Mouse (Mus musculus) gastrocnemius, postnatal 25 days (tissue): ENCODE measurements around the gene Mrgprb4. TPM values are rescaled to one million over a fixed set of nuclear protein-coding genes. Genes with fewer than 3 reads are reported as not detected.

Experiments
- DNase-seq: peaks from one replicate; pipeline ENCODE4 v3.0.0; 2022
- long read RNA-seq, 2 experiments: library from polyadenylated mRNA; stranded (forward); transcript quantifications; one replicate each; pipeline ENCODE4 v2.0.0; 2021
- total RNA-seq, 2 experiments: library from RNA; stranded (reverse); gene quantifications; 1 replicate in 1 of 2; 2 replicates in 1 of 2; pipeline ENCODE4 v1.2.3; 2021

Mrgprb4 gene
- total RNA-seq: not detected
- long read RNA-seq, experiment 1: 0 reads
- long read RNA-seq, experiment 2: 0 reads

- no peak for DNase-seq
These were observed at the start of gene Mrgprb4 for GRCm38 (mm10) chr7:48199188-48199587. Gene Mrgprb4, minus strand, starts transcription at chr7:48199288.

- no peak for DNase-seq
These were observed 27.0 kb upstream of the Mrgprb4 start for GRCm38 (mm10) chr7:48226114-48226513.

GRCm38 (mm10) chr7:48225065-48225464 lies 26.0 kb upstream of the Mrgprb4 start:
- DNase-seq: no peak

GRCm38 (mm10) chr7:48168919-48169318 lies 30.2 kb downstream of the Mrgprb4 start, which contains the start of gene Mrgprb5:
Gene Mrgprb5, minus strand, starts transcription at chr7:48169019.
- DNase-seq: no peak

- DNase-seq: no peak
These were observed 31.6 kb downstream of the Mrgprb4 start for GRCm38 (mm10) chr7:48167471-48167870.

Other genes with a start within 250 kb of the Mrgprb4 start
- gene Mrgpra4, start 217.2 kb downstream of the Mrgprb4 start, total RNA-seq: not detected
- gene Mrgprx1, start 171.7 kb downstream of the Mrgprb4 start, total RNA-seq: not detected
- not detected for gene Mrgprb5, start 30.3 kb downstream of the Mrgprb4 start, total RNA-seq
- not detected for gene Mrgprb8, start 189.2 kb upstream of the Mrgprb4 start, total RNA-seq